Mouse (Mus musculus) hindbrain, embryonic 10.5 days (tissue): ENCODE data around the gene Inpp4b. TPM values are rescaled to one million over a fixed set of nuclear protein-coding genes. Genes with fewer than 3 reads are reported as not detected.

Source experiments
- DNase-seq: peaks from one replicate; pipeline ENCODE4 v3.0.0-alpha.2; 2017; ENCODE audit warnings: low spot score
- H3K27ac ChIP-seq: fragments of 300-500 bp; sonication (generic); 2 replicates; pipeline ENCODE4 v1.5.1; 2016; ENCODE audit warnings: mild to moderate bottlenecking, moderate library complexity
- H3K27me3 ChIP-seq: fragments of 300-500 bp; sonication (generic); 2 replicates; pipeline ENCODE4 v1.6.1; 2016; ENCODE audit warnings: mild to moderate bottlenecking; ENCODE audit not compliant: poor library complexity, insufficient read depth, severe bottlenecking
- H3K36me3 ChIP-seq: fragments of 300-500 bp; sonication (generic); 2 replicates; pipeline ENCODE4 v1.6.1; 2016; ENCODE audit warnings: mild to moderate bottlenecking, moderate library complexity
- H3K4me1 ChIP-seq: fragments of 300-500 bp; sonication (generic); replicated peaks from 2 replicates; pipeline ENCODE4 v1.6.1; 2016; ENCODE audit warnings: mild to moderate bottlenecking
- H3K4me3 ChIP-seq: fragments of 300-500 bp; sonication (generic); 2 replicates; pipeline ENCODE4 v1.5.1; 2016; ENCODE audit warnings: mild to moderate bottlenecking, moderate library complexity
- H3K9me3 ChIP-seq: fragments of 300-500 bp; sonication (generic); 2 replicates; pipeline ENCODE4 v1.6.1; 2016; ENCODE audit warnings: mild to moderate bottlenecking, moderate library complexity
- WGBS: fragments of 180-500 bp; shearing (Covaris S2); methylation state at CpG from one replicate; pipeline ENCODE4 v1.1.7; 2016; 5-methylcytosine and 5-hydroxymethylcytosine counted together
- polyA plus RNA-seq: library from polyadenylated mRNA; unstranded; fragments of >200 nt; fragmentation: Nextera tagmentation; extraction: Ambion mirVana; gene quantifications from 2 replicates; pipeline ENCODE4 v1.2.1, GENCODE M21; 2016

Inpp4b gene
- polyA plus RNA-seq, 1 experiment from 2014 or later = 3.0 TPM

DNA sequence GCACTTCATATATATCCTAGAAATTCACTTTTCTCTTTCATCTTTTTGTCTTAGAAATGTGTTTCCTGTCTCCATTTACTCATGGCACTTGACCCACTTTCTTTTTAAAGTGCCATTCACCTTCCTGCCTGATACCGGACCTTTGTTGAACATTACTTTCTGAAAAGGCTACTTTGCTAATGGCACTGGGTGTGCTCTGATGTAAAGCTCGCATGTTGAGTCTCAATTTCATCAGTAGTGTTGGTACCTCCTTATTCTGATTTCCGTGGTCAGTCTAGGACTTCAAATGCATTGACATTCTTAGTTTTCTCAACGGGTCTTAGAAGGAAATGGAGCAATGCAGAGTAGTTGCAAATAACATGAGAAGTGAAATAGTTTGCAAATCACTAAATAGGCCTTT is 266.7 kb downstream of the Inpp4b start:
- Histone ChIP-seq H3K4me1 (no peaks in the 10 kb centered on the region), H3K4me3 (no peak overlapping the region), H3K36me3 (no peaks in the 10 kb centered on the region), H3K9me3 (no peaks in the 10 kb centered on the region), H3K27ac (no peak overlapping the region), H3K27me3 (no peaks in the 10 kb centered on the region)
- 85% methylated on average over 4 of the region's 4 CpGs for WGBS
- no peak for DNase-seq

DNA sequence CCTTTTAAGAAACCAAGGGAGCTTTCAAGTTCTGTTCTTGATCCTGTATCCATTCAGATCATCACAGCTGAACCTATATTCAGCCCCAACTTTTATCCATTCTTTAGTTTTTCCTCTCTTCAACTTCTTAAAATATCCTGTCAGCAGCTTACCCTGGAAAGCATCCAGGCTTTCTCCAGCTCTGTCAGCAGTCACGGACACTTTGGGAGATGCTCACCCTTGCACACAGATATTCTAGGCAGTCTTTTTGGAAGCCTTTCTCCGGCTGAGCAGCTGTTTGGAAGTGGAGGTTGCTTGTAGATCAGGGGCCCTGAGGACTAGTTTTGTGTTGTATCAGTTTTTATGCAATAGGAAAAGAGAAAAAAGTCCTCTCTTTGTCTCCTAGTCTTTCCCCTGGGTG is 270.3 kb downstream of the Inpp4b start:
- whole genome bisulfite sequencing = 80% methylated on average over 2 of the region's 2 CpGs
- Histone ChIP-seq H3K36me3 (no peaks in the 10 kb centered on the region), H3K4me3 (no peak overlapping the region)

GRCm38 (mm10) chr8:81614135-81614534 is 271.8 kb downstream of the Inpp4b start:
- Histone ChIP-seq H3K27ac (no peak overlapping the region), H3K4me3 (no peak overlapping the region)
- 85% methylated on average over 1 of the region's 1 CpGs for WGBS

More for the DNA sequence above, 270.3 kb downstream of the Inpp4b start:
- no peaks in the 10 kb centered on the region for H3K27me3 ChIP-seq
- no peaks in the 10 kb centered on the region for H3K4me1 ChIP-seq
- DNase-seq = no peak
- no peak overlapping the region for H3K27ac ChIP-seq
- H3K9me3 ChIP-seq = no peaks in the 10 kb centered on the region

DNA sequence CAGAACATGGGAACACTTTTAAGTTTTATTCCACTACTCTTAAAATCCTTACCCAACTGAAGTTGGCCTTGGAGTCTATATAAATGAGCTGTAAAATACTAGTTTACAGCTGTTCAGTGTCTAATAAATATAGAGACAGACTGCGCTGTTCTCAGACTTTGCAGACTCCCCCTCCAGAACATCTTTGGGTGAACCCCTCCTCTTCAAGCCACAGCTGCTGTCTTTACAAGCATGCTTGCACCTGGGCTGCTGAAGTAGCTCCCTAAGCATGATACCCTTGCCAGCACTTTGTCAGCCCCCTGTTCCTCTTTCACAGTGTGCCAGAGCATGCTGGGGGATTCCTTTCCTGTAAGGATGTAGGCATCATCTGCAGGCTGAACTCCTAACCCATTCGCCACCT is 272.2 kb downstream of the Inpp4b start:
- Histone ChIP-seq H3K27me3 (no peaks in the 10 kb centered on the region), H3K4me1 (no peaks in the 10 kb centered on the region), H3K4me3 (no peak overlapping the region), H3K27ac (no peak overlapping the region), H3K36me3 (no peaks in the 10 kb centered on the region), H3K9me3 (no peaks in the 10 kb centered on the region)
- no peak for DNase-seq
- 88% methylated on average over 2 of the region's 2 CpGs for WGBS

More at GRCm38 (mm10) chr8:81614135-81614534, 271.8 kb downstream of the Inpp4b start:
- Histone ChIP-seq H3K27me3 (no peaks in the 10 kb centered on the region), H3K36me3 (no peaks in the 10 kb centered on the region), H3K4me1 (no peaks in the 10 kb centered on the region), H3K9me3 (no peaks in the 10 kb centered on the region)
- DNase-seq = no peak

- WGBS = 85% methylated on average over 1 of the region's 1 CpGs
These were observed 273.2 kb downstream of the Inpp4b start for GRCm38 (mm10) chr8:81615552-81615951.

GRCm38 (mm10) chr8:81618918-81619317 is 276.6 kb downstream of the Inpp4b start:
- H3K36me3 ChIP-seq = no peaks in the 10 kb centered on the region
- no peak overlapping the region for H3K27ac ChIP-seq
- no peaks in the 10 kb centered on the region for H3K9me3 ChIP-seq
- H3K4me1 ChIP-seq = no peaks in the 10 kb centered on the region
- DNase-seq = no peak
- no peaks in the 10 kb centered on the region for H3K27me3 ChIP-seq
- no peak overlapping the region for H3K4me3 ChIP-seq
- WGBS = 90% methylated on average over 3 of the region's 3 CpGs

More at GRCm38 (mm10) chr8:81615552-81615951, 273.2 kb downstream of the Inpp4b start:
- no peaks in the 10 kb centered on the region for H3K27me3 ChIP-seq
- H3K9me3 ChIP-seq = no peaks in the 10 kb centered on the region
- no peaks in the 10 kb centered on the region for H3K36me3 ChIP-seq
- H3K27ac ChIP-seq = no peak overlapping the region
- H3K4me1 ChIP-seq = no peaks in the 10 kb centered on the region
- no peak for DNase-seq
- H3K4me3 ChIP-seq = no peak overlapping the region

DNA sequence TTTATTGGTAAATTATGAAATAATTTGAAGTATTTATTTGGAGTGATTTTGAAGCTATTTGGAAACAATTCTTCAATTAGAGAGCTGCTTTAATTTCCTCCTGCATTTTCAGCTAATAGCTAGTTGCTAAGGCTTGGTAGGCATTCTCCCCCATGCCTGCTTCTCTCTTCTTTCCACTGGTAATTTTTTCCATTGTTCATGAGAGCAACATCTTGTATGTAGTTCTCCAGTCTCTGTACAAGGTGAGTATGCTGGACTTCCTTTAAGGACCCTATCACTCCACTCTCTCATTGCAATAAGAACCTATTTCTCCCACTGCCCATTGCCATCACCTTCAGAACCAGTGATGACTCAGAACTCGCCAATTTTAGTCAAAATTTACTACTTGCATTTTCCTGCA is 292.7 kb downstream of the Inpp4b start:
- no peaks in the 10 kb centered on the region for H3K27me3 ChIP-seq
- H3K36me3 ChIP-seq = no peaks in the 10 kb centered on the region
- WGBS = 82% methylated on average over 1 of the region's 1 CpGs
- no peak overlapping the region for H3K27ac ChIP-seq
- DNase-seq = no peak
- no peaks in the 10 kb centered on the region for H3K4me1 ChIP-seq
- no peaks in the 10 kb centered on the region for H3K9me3 ChIP-seq
- H3K4me3 ChIP-seq = no peak overlapping the region

- no peaks in the 10 kb centered on the region for H3K36me3 ChIP-seq
- no peak overlapping the region for H3K27ac ChIP-seq
- H3K27me3 ChIP-seq = no peaks in the 10 kb centered on the region
- no peaks in the 10 kb centered on the region for H3K9me3 ChIP-seq
- 95% methylated on average over 2 of the region's 2 CpGs for WGBS
- no peak overlapping the region for H3K4me3 ChIP-seq
- DNase-seq = no peak
- no peaks in the 10 kb centered on the region for H3K4me1 ChIP-seq
These were observed 293.7 kb downstream of the Inpp4b start for GRCm38 (mm10) chr8:81635912-81636583.

DNA sequence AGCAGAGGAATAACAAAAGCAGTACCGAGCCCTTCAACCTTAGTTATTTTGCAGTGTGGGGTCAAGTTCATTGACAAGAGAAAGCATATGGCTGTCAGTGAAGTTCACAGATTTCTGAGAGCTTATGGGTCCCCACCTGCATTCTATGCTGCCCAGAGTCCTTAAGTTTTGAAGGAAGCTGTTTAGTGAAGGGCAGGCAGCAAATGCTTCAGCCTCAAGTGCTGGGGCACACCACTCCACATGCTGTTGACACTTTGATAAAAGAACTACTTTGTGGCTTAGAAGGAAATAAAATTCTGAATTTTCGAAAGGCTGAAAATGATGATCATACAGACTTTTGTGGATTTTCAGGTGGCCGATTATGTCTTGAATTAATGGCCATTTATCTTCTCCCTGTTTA is 296.1 kb downstream of the Inpp4b start:
- Histone ChIP-seq H3K36me3 (no peaks in the 10 kb centered on the region), H3K27ac (no peak overlapping the region), H3K27me3 (no peaks in the 10 kb centered on the region), H3K4me3 (no peak overlapping the region), H3K4me1 (no peaks in the 10 kb centered on the region), H3K9me3 (no peaks in the 10 kb centered on the region)
- no peak for DNase-seq
- WGBS = 88% methylated on average over 3 of the region's 3 CpGs

- no peaks in the 10 kb centered on the region for H3K4me1 ChIP-seq
- DNase-seq = no peak
- H3K4me3 ChIP-seq = no peak overlapping the region
- no peak overlapping the region for H3K27ac ChIP-seq
- WGBS = 73% methylated on average over 4 of the region's 4 CpGs
- H3K9me3 ChIP-seq = no peaks in the 10 kb centered on the region
- H3K36me3 ChIP-seq = no peaks in the 10 kb centered on the region
- no peaks in the 10 kb centered on the region for H3K27me3 ChIP-seq
These were observed 297.5 kb downstream of the Inpp4b start for GRCm38 (mm10) chr8:81639820-81640219.

DNA sequence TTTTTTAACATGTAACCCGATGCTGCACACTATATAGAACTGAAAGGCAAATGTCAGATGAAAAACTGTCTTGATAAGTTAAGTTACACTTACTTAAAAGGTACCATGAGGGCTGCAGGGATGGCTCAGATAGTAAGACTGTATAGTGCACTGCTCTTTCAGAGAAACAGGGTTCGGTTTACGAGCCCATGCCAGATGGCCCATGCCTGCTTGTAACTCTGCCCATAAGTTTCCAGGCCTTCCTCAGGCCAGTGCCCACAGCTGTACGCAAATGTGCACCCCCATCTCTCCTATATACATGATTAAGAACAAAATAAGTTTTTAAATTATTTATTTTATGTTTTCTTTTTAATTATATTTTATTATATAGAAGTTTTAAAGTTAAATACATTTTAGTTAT is 300.7 kb downstream of the Inpp4b start:
- no peak overlapping the region for H3K4me3 ChIP-seq
- no peaks in the 10 kb centered on the region for H3K36me3 ChIP-seq
- no peaks in the 10 kb centered on the region for H3K27me3 ChIP-seq
- 91% methylated on average over 4 of the region's 4 CpGs for WGBS
- no peaks in the 10 kb centered on the region for H3K4me1 ChIP-seq
- no peak overlapping the region for H3K27ac ChIP-seq
- DNase-seq = no peak
- H3K9me3 ChIP-seq = no peaks in the 10 kb centered on the region

GRCm38 (mm10) chr8:81692167-81692566 is 349.8 kb downstream of the Inpp4b start:
- Histone ChIP-seq H3K27me3 (no peaks in the 10 kb centered on the region), H3K27ac (no peak overlapping the region), H3K9me3 (no peaks in the 10 kb centered on the region), H3K36me3 (no peaks in the 10 kb centered on the region), H3K4me3 (no peak overlapping the region), H3K4me1 (no peaks in the 10 kb centered on the region)
- no peak for DNase-seq

DNA sequence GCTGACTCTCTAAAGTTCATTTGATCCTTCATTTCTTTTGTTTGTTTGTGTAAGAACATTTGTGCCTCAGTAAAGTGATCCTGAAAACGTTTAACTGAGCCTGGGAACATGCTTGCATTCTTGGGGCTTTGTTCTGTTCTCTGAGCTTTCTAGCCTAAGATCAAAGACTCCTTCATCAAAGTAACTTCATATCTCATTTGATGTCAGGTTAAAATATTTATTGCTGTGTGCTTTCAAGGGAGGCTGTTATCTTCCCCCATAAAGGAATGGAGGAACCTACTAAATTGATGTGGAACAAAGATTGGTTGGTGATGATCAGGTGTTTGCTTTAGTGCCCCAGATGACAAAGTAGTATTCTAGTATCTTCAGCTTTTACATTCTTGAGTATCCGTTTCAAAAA is 352.5 kb downstream of the Inpp4b start:
- DNase-seq = no peak
- H3K4me1 ChIP-seq = no peaks in the 10 kb centered on the region
- H3K27ac ChIP-seq = no peak overlapping the region
- H3K4me3 ChIP-seq = no peak overlapping the region
- no peaks in the 10 kb centered on the region for H3K36me3 ChIP-seq
- H3K9me3 ChIP-seq = no peaks in the 10 kb centered on the region
- 41% methylated on average over 2 of the region's 2 CpGs for WGBS
- no peaks in the 10 kb centered on the region for H3K27me3 ChIP-seq

- no peaks in the 10 kb centered on the region for H3K9me3 ChIP-seq
- no peak overlapping the region for H3K4me3 ChIP-seq
- no peaks in the 10 kb centered on the region for H3K27me3 ChIP-seq
- H3K4me1 ChIP-seq = no peaks in the 10 kb centered on the region
- H3K27ac ChIP-seq = no peak overlapping the region
- no peaks in the 10 kb centered on the region for H3K36me3 ChIP-seq
- WGBS = 79% methylated on average over 1 of the region's 1 CpGs
- no peak for DNase-seq
These were observed 359.7 kb downstream of the Inpp4b start for GRCm38 (mm10) chr8:81702038-81702437.
